Mouse (Mus musculus) G1E (cell line): Measurements from ENCODE around the gene Carhsp1.

Source experiments
- CTCF ChIP-seq: IDR thresholded peaks from 2 replicates; pipeline ENCODE4 v1.5.1; 2012; ENCODE audit warnings: low read depth, low read length, inconsistent platforms, mixed read lengths
- GATA1 ChIP-seq: IDR thresholded peaks from 2 replicates; pipeline ENCODE4 v1.6.1; 2012; ENCODE audit warnings: borderline replicate concordance, low read length, inconsistent platforms, mixed read lengths
- GATA2 ChIP-seq: IDR thresholded peaks from 2 replicates; pipeline ENCODE4 v1.6.1; 2012; ENCODE audit warnings: low read depth, low read length, inconsistent platforms, borderline replicate concordance
- POLR2AphosphoS5 ChIP-seq: IDR thresholded peaks from 2 replicates; pipeline ENCODE4 v1.6.1; 2012; ENCODE audit warnings: low read depth, low read length, inconsistent platforms; ENCODE audit not compliant: insufficient replicate concordance
- TAL1 ChIP-seq: conservative IDR thresholded peaks from 2 replicates; pipeline ENCODE4 v1.6.1; 2012; ENCODE audit warnings: low read depth, low read length, inconsistent platforms, mixed read lengths

- TF ChIP-seq CTCF (no peak), GATA1 (no peak), POLR2AphosphoS5 (no peak), TAL1 (no peak), GATA2 (no peak)
Observed at GRCm38 (mm10) chr16:8672811-8673210, 856 bp upstream of the Carhsp1 start.
